Mouse (Mus musculus) liver, embryonic 16.5 days (tissue): ENCODE measurements around the gene Zfp988. TPM values are rescaled to one million over a fixed set of nuclear protein-coding genes. Genes with fewer than 3 reads are reported as not detected.
"Not testable (repeated sequence)": the region's sequence is repeated elsewhere in the genome, so short reads cannot be mapped to it uniquely, and the experiment has no call there.

ENCODE experiments used
- ATAC-seq: fragments of 200-750 bp; cut with Nextera tagmentation; 2 replicates; pipeline ENCODE4 v1.8.0; 2017; ENCODE audit warnings: low read depth, mild to moderate bottlenecking, moderate number of reproducible peaks, moderate library complexity
- H3K27ac ChIP-seq: fragments of 300-500 bp; sonication (generic); 2 replicates; pipeline ENCODE4 v1.5.1; 2014; ENCODE audit warnings: mild to moderate bottlenecking, low read length
- H3K27me3 ChIP-seq: fragments of 300-500 bp; sonication (generic); 2 replicates; pipeline ENCODE4 v1.6.1; 2014; ENCODE audit warnings: low read depth, low read length, mixed read lengths; ENCODE audit not compliant: control insufficient read depth, insufficient read depth
- H3K36me3 ChIP-seq: fragments of 300-500 bp; sonication (generic); 2 replicates; pipeline ENCODE4 v1.6.1; 2014; ENCODE audit warnings: mild to moderate bottlenecking; ENCODE audit not compliant: control insufficient read depth, insufficient read depth
- H3K4me1 ChIP-seq: fragments of 300-500 bp; sonication (generic); 2 replicates; pipeline ENCODE4 v1.6.1; 2014; ENCODE audit warnings: low read depth, low read length, mixed read lengths; ENCODE audit not compliant: control insufficient read depth
- H3K4me2 ChIP-seq: fragments of 300-500 bp; sonication (generic); 2 replicates; pipeline ENCODE4 v1.6.1; 2014; ENCODE audit warnings: low read depth, low read length, mixed read lengths
- H3K4me3 ChIP-seq: fragments of 300-500 bp; sonication (generic); 2 replicates; pipeline ENCODE4 v1.5.1; 2014; ENCODE audit warnings: low read depth, mild to moderate bottlenecking, low read length
- H3K9ac ChIP-seq: fragments of 300-500 bp; sonication (generic); 2 replicates; pipeline ENCODE4 v1.6.1; 2014; ENCODE audit warnings: low read depth, low read length
- H3K9me3 ChIP-seq: fragments of 300-500 bp; sonication (generic); replicated peaks from 2 replicates; pipeline ENCODE4 v1.6.1; 2016; ENCODE audit warnings: low read length; ENCODE audit not compliant: control insufficient read depth
- WGBS: fragments of 180-500 bp; shearing (Covaris S2); extraction: QIAGEN DNeasy Blood & Tissue Kit; methylation state at CpG from one replicate; pipeline ENCODE4 v1.1.7; 2014; ENCODE audit not compliant: insufficient replicate concordance; 5-methylcytosine and 5-hydroxymethylcytosine counted together
- polyA plus RNA-seq: library from polyadenylated mRNA; unstranded; fragments of >200 nt; fragmentation: Nextera tagmentation; extraction: Ambion mirVana; gene quantifications from 2 replicates; pipeline ENCODE4 v1.2.1, GENCODE M21; 2015

The Zfp988 gene
- polyA plus RNA-seq, 1 experiment from 2014 or later, result not detected

GRCm38 (mm10) chr4:147298585-147298984 is 6.9 kb upstream of the Zfp988 start:
- H3K9ac ChIP-seq, H3K4me3 ChIP-seq, H3K4me2 ChIP-seq, H3K27me3 ChIP-seq, ATAC-seq, H3K9me3 ChIP-seq, H3K27ac ChIP-seq, H3K4me1 ChIP-seq, H3K36me3 ChIP-seq: not testable (repeated sequence)
- 45% methylated on average over 3 of the region's 3 CpGs for WGBS

GRCm38 (mm10) chr4:147302375-147302774 is 3.1 kb upstream of the Zfp988 start:
- not testable (repeated sequence) for H3K4me1 ChIP-seq, H3K27ac ChIP-seq, H3K4me3 ChIP-seq, ATAC-seq, H3K27me3 ChIP-seq, H3K9me3 ChIP-seq, H3K4me2 ChIP-seq, H3K9ac ChIP-seq, H3K36me3 ChIP-seq

- not testable (repeated sequence) for H3K36me3 ChIP-seq, H3K27ac ChIP-seq, H3K4me3 ChIP-seq, H3K4me2 ChIP-seq, H3K27me3 ChIP-seq, H3K9ac ChIP-seq, H3K4me1 ChIP-seq
- WGBS, result 70% methylated on average over 2 of the region's 2 CpGs
- peak; percentile 37 for ATAC-seq
- peaks cover 27% of the 10 kb centered on the region for H3K9me3 ChIP-seq
Measured at GRCm38 (mm10) chr4:147335036-147335690, 29.7 kb downstream of the Zfp988 start.

- not testable (repeated sequence) for H3K27ac ChIP-seq, H3K4me3 ChIP-seq, H3K36me3 ChIP-seq, H3K4me2 ChIP-seq, H3K9ac ChIP-seq, H3K27me3 ChIP-seq, H3K4me1 ChIP-seq
- ATAC-seq, result peak; percentile 28
- 31% methylated on average over 1 of the region's 1 CpGs for WGBS
- peaks cover 28% of the 10 kb centered on the region for H3K9me3 ChIP-seq
Measured at GRCm38 (mm10) chr4:147335691-147336367, 30.4 kb downstream of the Zfp988 start.

- H3K27ac ChIP-seq, H3K4me1 ChIP-seq, H3K27me3 ChIP-seq, H3K36me3 ChIP-seq, H3K4me3 ChIP-seq, H3K9ac ChIP-seq, H3K4me2 ChIP-seq: not testable (repeated sequence)
- H3K9me3 ChIP-seq, result peaks cover 29% of the 10 kb centered on the region
- peak; percentile 51; the same call in 1 of the 2 replicates for ATAC-seq
- WGBS, result 43% methylated on average over 6 of the region's 6 CpGs
Measured at GRCm38 (mm10) chr4:147336368-147337195, 31.1 kb downstream of the Zfp988 start.

- not testable (repeated sequence) for H3K9ac ChIP-seq, H3K4me3 ChIP-seq, H3K4me1 ChIP-seq, H3K27me3 ChIP-seq, ATAC-seq, H3K27ac ChIP-seq, H3K36me3 ChIP-seq, H3K4me2 ChIP-seq
- H3K9me3 ChIP-seq, result peaks cover 29% of the 10 kb centered on the region
- WGBS, result 62% methylated on average over 2 of the region's 2 CpGs
Measured at GRCm38 (mm10) chr4:147337520-147337919, 32.0 kb downstream of the Zfp988 start.

- no peaks in the 10 kb centered on the region for H3K4me1 ChIP-seq
- no peak overlapping the region for H3K4me2 ChIP-seq
- no peak for ATAC-seq
- H3K9me3 ChIP-seq, result peaks cover 31% of the 10 kb centered on the region
- H3K4me3 ChIP-seq, result no peak overlapping the region
- no peaks in the 10 kb centered on the region for H3K36me3 ChIP-seq
- no peak overlapping the region for H3K27ac ChIP-seq
- H3K27me3 ChIP-seq, result no peaks in the 10 kb centered on the region
- H3K9ac ChIP-seq, result no peak overlapping the region
- WGBS, result 49% methylated on average over 5 of the region's 5 CpGs
Measured at GRCm38 (mm10) chr4:147338032-147338610, 32.6 kb downstream of the Zfp988 start.

- not testable (repeated sequence) for H3K4me1 ChIP-seq, H3K9ac ChIP-seq, H3K4me3 ChIP-seq, H3K36me3 ChIP-seq, H3K4me2 ChIP-seq, H3K27ac ChIP-seq, ATAC-seq, H3K27me3 ChIP-seq
- WGBS, result 56% methylated on average over 3 of the region's 3 CpGs
- peaks cover 35% of the 10 kb centered on the region for H3K9me3 ChIP-seq
Measured at GRCm38 (mm10) chr4:147338706-147339105, 33.2 kb downstream of the Zfp988 start.
